Mouse (Mus musculus) bone marrow macrophage, adult 2 months (primary cell): ENCODE measurements around the gene Gcm1.

Experiments used
- CTCF ChIP-seq: IDR thresholded peaks from 2 replicates; pipeline ENCODE4 v1.5.1; 2012; ENCODE audit warnings: low read depth, mild to moderate bottlenecking, low read length, moderate library complexity
- POLR2A ChIP-seq: IDR thresholded peaks from 2 replicates; pipeline ENCODE4 v1.6.1; 2012; ENCODE audit warnings: mild to moderate bottlenecking, low read depth, low read length, borderline replicate concordance

DNA sequence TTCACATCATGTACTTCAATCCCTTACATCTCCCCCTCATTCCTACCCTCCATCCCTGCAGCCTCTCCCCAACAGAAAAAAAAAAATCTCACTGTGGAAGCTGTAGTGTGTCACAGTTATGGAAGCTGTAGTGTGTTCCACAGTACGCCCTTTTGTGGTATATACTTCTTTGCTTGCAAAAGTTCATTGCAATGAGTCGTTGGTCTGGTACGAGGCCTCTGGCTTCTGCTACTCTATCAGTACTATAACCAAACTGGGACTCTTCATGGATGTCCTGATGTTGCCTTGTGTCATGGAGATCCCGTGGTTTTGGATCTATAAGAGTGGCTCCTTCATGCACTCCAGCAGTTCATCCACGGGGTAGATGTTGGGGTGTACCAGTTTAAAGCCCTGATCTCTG is 39.0 kb upstream of the Gcm1 start:
- no peak for TF ChIP-seq CTCF
- no peak for TF ChIP-seq POLR2A
